Mouse (Mus musculus) erythroid progenitor cell, adult 5-6 weeks (primary cell): ENCODE measurements around the gene Olfr1419. TPM values are rescaled to one million over a fixed set of nuclear protein-coding genes. Genes with fewer than 3 reads are reported as not detected.

ENCODE experiments used
- ATAC-seq: replicated peaks from 2 replicates; pipeline ENCODE4 v1.8.0; 2016; ENCODE audit warnings: moderate number of reproducible peaks, mild to moderate bottlenecking, moderate TSS enrichment, inconsistent platforms; ENCODE audit not compliant: poor library complexity, low FRiP score, severe bottlenecking
- total RNA-seq, 2 experiments: library from RNA; stranded (forward) in 1 of 2; stranded (reverse) in 1 of 2; fragments of 150-400 nt in 1 of 2; fragments of 186-747, 209-891 nt in 1 of 2; gene quantifications; 2 replicates each; pipeline versions ENCODE4 v1.2.3 to v1.2.4; 2015 to 2017; ENCODE audit warnings: low replicate concordance in 2 of 2

Olfr1419 gene
- total RNA-seq, 2 experiments from 2014 or later: not detected

DNA sequence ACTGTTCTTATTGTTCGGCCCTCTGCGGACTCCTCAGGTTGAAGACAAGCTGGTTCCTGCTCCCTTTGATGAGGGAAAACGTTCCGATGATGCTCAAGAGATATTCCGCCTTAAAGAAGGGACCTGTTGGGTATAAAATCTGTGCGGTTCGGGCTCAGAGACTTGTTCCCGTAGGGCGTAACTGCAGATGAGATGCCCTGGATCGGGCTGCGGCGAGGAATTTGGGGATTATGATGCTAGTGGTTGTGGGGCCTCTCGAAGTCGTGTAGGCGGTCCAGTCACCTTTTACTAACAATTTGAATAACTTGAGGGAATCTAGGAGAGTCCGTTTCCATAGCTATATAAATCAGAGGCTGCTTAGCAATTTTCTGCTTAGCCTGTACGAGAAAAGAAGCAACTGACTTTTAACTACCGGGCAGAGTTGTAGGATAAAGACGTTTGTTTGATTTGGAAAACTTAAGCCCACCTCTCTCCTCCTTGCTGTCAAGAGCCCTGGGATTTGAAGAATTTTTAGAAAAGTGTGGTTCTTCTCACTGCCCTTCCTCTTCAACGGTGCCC lies 55.7 kb downstream of the Olfr1419 start, which contains the start of gene Stx3:
TSS of gene Stx3 (minus strand) at position 261 of the 558 bp plus-strand sequence.
- ATAC-seq: no peak

Other genes starting within 250 kb of the Olfr1419 start
- 148 and 159 TPM in 2 replicates for gene Ms4a3, start 234.3 kb downstream of the Olfr1419 start, total RNA-seq (2015; ENCODE audit: low replicate concordance)
- 39.9 and 40.2 TPM in 2 replicates for gene Ms4a3, start 234.3 kb downstream of the Olfr1419 start, total RNA-seq (2017; ENCODE audit: low replicate concordance)
- gene Oosp2, start 214.5 kb downstream of the Olfr1419 start, total RNA-seq (2015; ENCODE audit: low replicate concordance): not detected in 2 replicates
- gene Oosp2, start 214.5 kb downstream of the Olfr1419 start, total RNA-seq (2017; ENCODE audit: low replicate concordance): not detected in 2 replicates
- gene Oosp1, start 184.0 kb downstream of the Olfr1419 start, total RNA-seq (2015; ENCODE audit: low replicate concordance): 2.1 TPM in 1 of 2 replicates, not detected in the other
- gene Oosp1, start 184.0 kb downstream of the Olfr1419 start, total RNA-seq (2017; ENCODE audit: low replicate concordance): 6.3 TPM in 1 of 2 replicates, not detected in the other
- gene Oosp3, start 178.1 kb downstream of the Olfr1419 start, total RNA-seq (2015; ENCODE audit: low replicate concordance): not detected in 2 replicates
- not detected in 2 replicates for gene Oosp3, start 178.1 kb downstream of the Olfr1419 start, total RNA-seq (2017; ENCODE audit: low replicate concordance)
- gene Gif, start 127.6 kb downstream of the Olfr1419 start, total RNA-seq (2015; ENCODE audit: low replicate concordance): not detected in 2 replicates
- not detected in 2 replicates for gene Gif, start 127.6 kb downstream of the Olfr1419 start, total RNA-seq (2017; ENCODE audit: low replicate concordance)
- gene Mrpl16, start 104.7 kb downstream of the Olfr1419 start, total RNA-seq (2015; ENCODE audit: low replicate concordance): 19.8 and 21.0 TPM in 2 replicates
- gene Mrpl16, start 104.7 kb downstream of the Olfr1419 start, total RNA-seq (2017; ENCODE audit: low replicate concordance): 6.8 and 22.5 TPM in 2 replicates
- 2.2 TPM in 1 of 2 replicates, not detected in the other for gene Stx3, start 55.7 kb downstream of the Olfr1419 start, total RNA-seq (2015; ENCODE audit: low replicate concordance)
- gene Stx3, start 55.7 kb downstream of the Olfr1419 start, total RNA-seq (2017; ENCODE audit: low replicate concordance): 0.39 and 6.0 TPM in 2 replicates
- not detected in 2 replicates for gene Olfr1417, start 35.9 kb downstream of the Olfr1419 start, total RNA-seq (2015; ENCODE audit: low replicate concordance)
- gene Olfr1417, start 35.9 kb downstream of the Olfr1419 start, total RNA-seq (2017; ENCODE audit: low replicate concordance): not detected in 2 replicates
- not detected in 2 replicates for gene Olfr1418, start 14.0 kb downstream of the Olfr1419 start, total RNA-seq (2015; ENCODE audit: low replicate concordance)
- not detected in 2 replicates for gene Olfr1418, start 14.0 kb downstream of the Olfr1419 start, total RNA-seq (2017; ENCODE audit: low replicate concordance)
- gene Olfr1420, start 11.5 kb upstream of the Olfr1419 start, total RNA-seq (2015; ENCODE audit: low replicate concordance): not detected in 2 replicates
- not detected in 2 replicates for gene Olfr1420, start 11.5 kb upstream of the Olfr1419 start, total RNA-seq (2017; ENCODE audit: low replicate concordance)
- gene Patl1, start 37.3 kb upstream of the Olfr1419 start, total RNA-seq (2015; ENCODE audit: low replicate concordance): 9.6 and 12.3 TPM in 2 replicates
- gene Patl1, start 37.3 kb upstream of the Olfr1419 start, total RNA-seq (2017; ENCODE audit: low replicate concordance): 2.7 and 5.3 TPM in 2 replicates
- 23.5 and 34.6 TPM in 2 replicates for gene Osbp, start 90.8 kb upstream of the Olfr1419 start, total RNA-seq (2015; ENCODE audit: low replicate concordance)
- 32.1 and 32.3 TPM in 2 replicates for gene Osbp, start 90.8 kb upstream of the Olfr1419 start, total RNA-seq (2017; ENCODE audit: low replicate concordance)
- not detected in 2 replicates for gene Olfr1423, start 166.2 kb upstream of the Olfr1419 start, total RNA-seq (2015; ENCODE audit: low replicate concordance)
- gene Olfr1423, start 166.2 kb upstream of the Olfr1419 start, total RNA-seq (2017; ENCODE audit: low replicate concordance): not detected in 2 replicates
- gene Olfr1424, start 187.6 kb upstream of the Olfr1419 start, total RNA-seq (2015; ENCODE audit: low replicate concordance): not detected in 2 replicates
- gene Olfr1424, start 187.6 kb upstream of the Olfr1419 start, total RNA-seq (2017; ENCODE audit: low replicate concordance): not detected in 2 replicates
- gene Olfr1425, start 202.6 kb upstream of the Olfr1419 start, total RNA-seq (2015; ENCODE audit: low replicate concordance): not detected in 2 replicates
- not detected in 2 replicates for gene Olfr1425, start 202.6 kb upstream of the Olfr1419 start, total RNA-seq (2017; ENCODE audit: low replicate concordance)
- not detected in 2 replicates for gene Olfr1426, start 216.9 kb upstream of the Olfr1419 start, total RNA-seq (2015; ENCODE audit: low replicate concordance)
- not detected in 2 replicates for gene Olfr1426, start 216.9 kb upstream of the Olfr1419 start, total RNA-seq (2017; ENCODE audit: low replicate concordance)
- not detected in 2 replicates for gene Olfr1427, start 228.2 kb upstream of the Olfr1419 start, total RNA-seq (2015; ENCODE audit: low replicate concordance)
- gene Olfr1427, start 228.2 kb upstream of the Olfr1419 start, total RNA-seq (2017; ENCODE audit: low replicate concordance): not detected in 2 replicates
- gene Olfr1428, start 240.8 kb upstream of the Olfr1419 start, total RNA-seq (2015; ENCODE audit: low replicate concordance): not detected in 2 replicates
- gene Olfr1428, start 240.8 kb upstream of the Olfr1419 start, total RNA-seq (2017; ENCODE audit: low replicate concordance): not detected in 2 replicates
- gene Olfr76, start 248.1 kb upstream of the Olfr1419 start, total RNA-seq (2015; ENCODE audit: low replicate concordance): not detected in 2 replicates
- not detected in 2 replicates for gene Olfr76, start 248.1 kb upstream of the Olfr1419 start, total RNA-seq (2017; ENCODE audit: low replicate concordance)